Mouse (Mus musculus): Measurements from ENCODE around the gene Pxmp4. TPM values are rescaled to one million over a fixed set of nuclear protein-coding genes. Genes with fewer than 3 reads are reported as not detected.

Pxmp4 gene
- polyA plus RNA-seq, 1 experiment from 2014 or later: 13.8 TPM

DNA sequence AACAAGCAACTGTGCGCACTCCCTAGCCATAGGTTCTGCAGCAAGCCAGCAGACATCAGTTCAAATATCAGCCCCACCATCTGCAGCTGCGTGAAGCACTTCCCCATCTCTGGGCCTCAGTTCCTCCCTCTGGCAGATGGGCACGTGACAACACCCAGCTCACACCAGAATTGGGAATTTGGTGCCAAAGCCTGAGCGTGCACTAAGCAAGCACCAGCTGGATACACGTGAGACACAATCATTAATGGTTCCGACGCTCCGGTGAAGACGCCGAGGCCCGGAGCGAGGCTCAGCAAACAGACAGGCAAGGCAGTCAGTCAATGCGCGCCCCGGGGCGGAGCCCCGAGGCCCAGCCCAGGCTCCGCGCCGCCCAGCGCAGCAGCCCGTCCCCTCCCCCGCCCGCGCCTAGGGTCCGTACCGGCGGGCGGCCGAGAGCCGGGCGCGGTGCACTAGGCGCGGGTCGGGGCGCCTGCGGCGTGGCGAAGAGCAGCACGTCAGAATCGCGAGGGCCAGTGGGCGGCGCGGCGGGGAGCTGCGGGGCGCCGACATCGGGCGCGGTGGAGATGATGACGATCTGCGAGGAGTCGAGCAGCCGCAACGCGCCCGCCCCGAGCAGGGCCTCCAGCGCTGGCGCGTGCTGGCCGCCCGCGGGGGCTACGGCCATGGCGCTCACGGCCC, 34.3 kb downstream of the Pxmp4 start:
- no peaks in the 10 kb centered on the region for H3K27me3 ChIP-seq
- peak; percentile 63 for ATAC-seq (ENCODE audit: low FRiP score, low read depth)
- H3K4me3 ChIP-seq: peak overlapping the region; percentile 91
- peak overlapping the region; percentile 79 for H3K9ac ChIP-seq (replicated peaks)
- no peaks in the 10 kb centered on the region for H3K9me3 ChIP-seq
- peaks cover 49% of the 10 kb centered on the region for H3K4me1 ChIP-seq
- peak overlapping the region; percentile 80 for H3K4me2 ChIP-seq (replicated peaks)
- H3K27ac ChIP-seq (replicated peaks): peak overlapping the region; percentile 91
- peaks cover 2% of the 10 kb centered on the region for H3K36me3 ChIP-seq
- under 1% methylated on average over 58 of the region's 70 CpGs for WGBS

DNA sequence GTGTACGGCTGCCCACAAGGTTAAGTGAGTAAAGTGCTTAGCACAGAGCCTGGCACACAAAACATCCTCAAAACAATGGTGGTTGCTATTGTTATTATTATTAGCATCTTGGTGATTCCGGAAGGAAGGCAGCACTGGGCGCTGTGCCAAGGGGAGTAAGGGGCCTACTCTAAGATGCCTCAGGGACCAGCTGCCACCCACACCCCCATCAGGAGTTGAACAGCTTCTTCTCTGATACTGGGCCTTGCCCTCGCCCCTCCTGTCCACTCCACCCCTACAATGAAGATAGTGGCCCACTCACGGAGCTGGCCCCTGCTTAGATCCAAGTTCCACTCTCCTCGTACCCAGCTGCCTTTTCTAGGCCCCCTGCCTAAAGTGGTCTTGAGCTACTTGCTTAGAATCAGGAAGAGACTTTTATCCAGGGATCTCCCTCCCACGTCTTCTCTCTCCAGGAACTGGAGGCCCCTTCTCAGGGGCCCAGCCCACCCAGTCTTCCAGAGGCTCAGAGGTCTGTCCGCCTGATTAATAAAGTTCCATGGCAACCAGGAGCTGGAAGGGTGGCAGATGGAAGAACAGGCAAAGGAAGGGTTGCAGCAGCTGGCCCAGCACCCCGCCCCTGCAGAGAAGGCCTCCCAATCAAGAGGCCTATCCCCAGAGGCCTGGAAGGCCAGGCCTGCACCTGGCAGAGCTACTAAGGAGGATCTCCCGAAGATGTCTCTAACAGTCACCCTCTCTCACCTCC, 35.0 kb downstream of the Pxmp4 start:
- Histone ChIP-seq H3K9ac (replicated peaks) (peak overlapping the region; percentile 79), H3K27me3 (no peaks in the 10 kb centered on the region), H3K27ac (replicated peaks) (peak overlapping the region; percentile 91), H3K4me2 (replicated peaks) (peak overlapping the region; percentile 80), H3K36me3 (peaks cover 9% of the 10 kb centered on the region), H3K4me1 (peaks cover 49% of the 10 kb centered on the region), H3K4me3 (peak overlapping the region; percentile 91), H3K9me3 (no peaks in the 10 kb centered on the region)
- ATAC-seq (ENCODE audit: low FRiP score, low read depth): peak; percentile 35
- WGBS: 7% methylated on average over 10 of the region's 10 CpGs

DNA sequence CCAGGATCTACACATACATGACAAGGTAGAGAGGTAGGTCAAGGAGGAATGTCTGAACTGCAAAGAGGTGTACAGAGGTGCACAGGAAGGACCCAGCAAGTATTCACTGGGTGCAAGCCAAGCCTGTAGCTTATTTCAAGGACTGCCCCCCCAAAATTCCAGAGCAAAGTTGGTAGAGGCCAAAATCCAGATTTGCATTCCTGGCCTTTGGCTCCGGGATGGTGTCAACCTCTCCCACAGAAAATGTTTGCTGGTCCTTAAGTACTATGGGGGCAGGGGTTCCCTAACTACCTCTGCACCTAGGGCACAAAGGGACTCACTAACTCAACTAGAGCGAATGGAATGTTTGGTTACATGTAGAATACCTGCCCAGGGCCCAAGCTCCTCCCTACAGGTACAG, 35.7 kb downstream of the Pxmp4 start:
- Histone ChIP-seq H3K4me1 (peaks cover 49% of the 10 kb centered on the region), H3K27ac (replicated peaks) (peak overlapping the region; percentile 91), H3K27me3 (no peaks in the 10 kb centered on the region), H3K4me2 (replicated peaks) (peak overlapping the region; percentile 80), H3K36me3 (peaks cover 16% of the 10 kb centered on the region), H3K9ac (replicated peaks) (peak overlapping the region; percentile 79; the same call in 1 of the 2 replicates), H3K9me3 (no peaks in the 10 kb centered on the region), H3K4me3 (peak overlapping the region; percentile 91)
- no peak for ATAC-seq (ENCODE audit: low FRiP score, low read depth)
- WGBS: 59% methylated on average over 2 of the region's 2 CpGs

- Histone ChIP-seq H3K27me3 (no peaks in the 10 kb centered on the region), H3K4me3 (0 out of 2 replicates have a peak overlapping the region, but pooled peaks have one; percentile 15), H3K9ac (replicated peaks) (0 out of 2 replicates have a peak overlapping the region, but pooled peaks have one; percentile 28), H3K4me1 (peaks cover 49% of the 10 kb centered on the region), H3K4me2 (replicated peaks) (peak overlapping the region; percentile 80), H3K27ac (replicated peaks) (peak overlapping the region; percentile 52), H3K36me3 (peaks cover 24% of the 10 kb centered on the region), H3K9me3 (no peaks in the 10 kb centered on the region)
- 51% methylated on average over 8 of the region's 8 CpGs for WGBS
- no peak for ATAC-seq (ENCODE audit: low FRiP score, low read depth)
Observed at GRCm38 (mm10) chr2:154566641-154567040, 36.9 kb downstream of the Pxmp4 start.

DNA sequence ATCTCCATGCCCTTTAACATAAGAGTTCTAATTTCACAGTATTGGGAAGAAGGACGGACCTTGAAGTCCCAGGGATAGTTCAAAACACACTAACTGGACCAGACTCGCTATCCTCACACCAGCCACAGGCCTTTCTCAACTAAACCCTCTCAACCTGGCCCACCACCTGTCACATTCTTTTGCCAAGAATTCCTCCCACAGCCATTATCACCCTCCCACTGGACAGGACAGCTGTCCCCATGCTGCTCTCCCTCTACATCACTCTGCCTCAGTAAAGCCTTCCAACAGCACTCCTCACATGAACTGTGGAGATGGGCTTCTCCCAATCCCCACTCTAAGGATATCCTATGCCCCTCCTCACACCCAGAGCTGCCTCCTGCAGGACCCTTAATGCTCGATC, 37.9 kb downstream of the Pxmp4 start:
- H3K27ac ChIP-seq (replicated peaks): peak overlapping the region; percentile 58; the same call in 1 of the 2 replicates
- no peak for ATAC-seq (ENCODE audit: low FRiP score, low read depth)
- 0 out of 2 replicates have a peak overlapping the region, but pooled peaks have one; percentile 2 for H3K9ac ChIP-seq (replicated peaks)
- H3K4me1 ChIP-seq: peaks cover 44% of the 10 kb centered on the region
- no peaks in the 10 kb centered on the region for H3K27me3 ChIP-seq
- no peaks in the 10 kb centered on the region for H3K9me3 ChIP-seq
- WGBS: 70% methylated on average over 3 of the region's 3 CpGs
- H3K4me2 ChIP-seq (replicated peaks): peak overlapping the region; percentile 80; the same call in 1 of the 2 replicates
- no peak overlapping the region for H3K4me3 ChIP-seq
- H3K36me3 ChIP-seq: peaks cover 34% of the 10 kb centered on the region

DNA sequence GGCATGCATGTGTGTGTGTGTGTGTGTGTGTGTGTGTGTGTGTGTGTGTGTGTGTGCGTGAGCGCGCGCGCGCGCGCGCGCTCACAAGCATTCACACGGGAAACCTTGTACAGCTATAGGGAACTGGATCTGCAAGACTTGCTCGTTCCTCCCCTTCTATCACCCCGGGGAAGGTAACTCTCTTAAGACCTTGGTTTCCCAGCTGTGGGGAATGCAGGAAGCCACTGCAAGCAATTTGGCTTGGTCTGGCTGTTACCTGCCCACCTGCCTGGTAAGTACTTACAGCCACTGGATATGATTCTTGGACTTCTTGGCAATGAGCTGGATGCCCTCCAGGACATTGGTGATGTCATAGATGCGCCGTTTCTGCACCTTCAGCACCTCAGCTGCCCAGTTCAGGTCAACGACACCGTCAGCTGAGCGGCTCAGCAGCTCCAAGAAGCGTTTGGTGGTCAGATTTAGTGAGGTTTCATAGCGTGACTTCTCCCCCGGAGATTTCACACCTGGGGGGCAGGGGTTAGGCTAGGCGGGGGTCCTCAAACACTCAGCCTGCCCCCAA, 39.8 kb downstream of the Pxmp4 start:
- Histone ChIP-seq H3K9me3 (no peaks in the 10 kb centered on the region), H3K4me2 (replicated peaks) (no peak overlapping the region), H3K27me3 (no peaks in the 10 kb centered on the region), H3K9ac (replicated peaks) (no peak overlapping the region), H3K4me1 (peaks cover 46% of the 10 kb centered on the region), H3K36me3 (peaks cover 38% of the 10 kb centered on the region), H3K4me3 (no peak overlapping the region), H3K27ac (replicated peaks) (no peak overlapping the region)
- no peak for ATAC-seq (ENCODE audit: low FRiP score, low read depth)
- 94% methylated on average over 21 of the region's 22 CpGs for WGBS

DNA sequence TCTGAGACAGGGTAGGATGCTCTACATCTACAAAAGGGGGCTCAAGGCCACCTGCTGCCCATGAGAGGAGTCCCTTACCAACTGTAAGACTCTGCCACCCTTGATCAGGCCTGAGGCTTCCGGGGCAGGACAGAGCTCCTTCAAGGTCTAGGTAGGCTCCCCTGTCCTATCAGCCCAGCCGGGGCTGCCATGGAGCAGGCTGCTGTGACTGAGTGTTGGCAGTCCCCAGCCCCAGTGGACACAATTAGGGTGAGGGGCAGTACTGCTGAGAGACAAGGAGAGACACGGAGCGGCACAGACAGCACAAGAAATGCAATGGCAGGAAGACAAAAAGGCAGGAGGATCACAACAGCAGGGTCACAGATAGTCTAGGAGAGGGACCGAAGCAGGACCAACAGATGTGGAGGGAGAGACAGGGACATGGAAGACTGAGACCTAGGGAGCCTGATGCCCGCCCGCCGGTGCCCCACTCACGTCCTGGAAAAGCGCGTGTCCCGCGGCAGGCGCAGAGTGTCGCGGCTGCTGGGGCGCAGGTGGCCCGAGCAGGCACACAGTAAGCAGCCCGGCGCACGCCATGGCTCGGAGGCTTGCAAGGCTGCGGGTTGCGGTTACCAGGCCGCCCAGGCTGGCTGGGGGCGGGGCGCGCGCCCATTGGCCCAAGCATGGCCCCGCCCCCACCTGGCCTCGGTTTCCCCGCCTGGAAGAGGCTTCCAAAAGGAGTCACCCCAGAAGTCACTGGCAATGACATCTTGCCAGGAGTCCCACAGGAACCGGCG, 45.1 kb downstream of the Pxmp4 start, which contains the start of gene Necab3:
TSS of gene Necab3 (minus strand) at position 627 of the 776 bp plus-strand sequence.
- Histone ChIP-seq H3K9me3 (no peaks in the 10 kb centered on the region), H3K4me3 (peak within 1 kb of the TSS; percentile 35), H3K27ac (replicated peaks) (peak within 1 kb of the TSS; percentile 58; the same call in 1 of the 2 replicates), H3K4me1 (peaks cover 28% of the 10 kb centered on the region), H3K36me3 (peaks cover 29% of the 10 kb centered on the region), H3K27me3 (no peaks in the 10 kb centered on the region), H3K4me2 (replicated peaks) (peak within 1 kb of the TSS; percentile 56), H3K9ac (replicated peaks) (peak within 1 kb of the TSS; percentile 11; the same call in 1 of the 2 replicates)
- 4% methylated on average over 28 of the region's 34 CpGs for WGBS
- peak; percentile 77 for ATAC-seq (ENCODE audit: low FRiP score, low read depth)

- Histone ChIP-seq H3K36me3 (peaks cover 19% of the 10 kb centered on the region), H3K4me3 (no peak overlapping the region)
- WGBS: 51% methylated on average over 5 of the region's 5 CpGs
Observed at GRCm38 (mm10) chr2:154557184-154557832, 46.2 kb downstream of the Pxmp4 start.

DNA sequence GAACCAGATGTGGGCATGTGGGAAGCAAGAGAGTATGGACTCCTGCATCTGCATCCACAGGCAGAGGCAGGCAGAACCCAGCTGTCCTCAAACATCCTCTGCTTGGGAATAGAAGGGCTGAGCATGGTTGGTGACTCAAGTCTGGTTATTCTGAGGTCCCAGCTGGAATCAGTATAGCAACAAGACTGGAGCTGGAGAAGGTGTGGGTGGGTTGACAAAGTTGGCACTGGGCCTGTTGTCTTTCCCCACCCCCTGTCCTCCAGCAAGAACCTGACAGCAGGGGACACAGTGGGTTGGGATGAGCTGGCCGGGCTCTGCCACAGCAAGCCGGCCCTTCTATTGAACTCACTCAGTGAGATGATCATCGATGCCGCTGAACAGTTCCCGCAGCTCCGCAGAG, 48.3 kb downstream of the Pxmp4 start:
- Histone ChIP-seq H3K4me2 (replicated peaks) (no peak overlapping the region), H3K9ac (replicated peaks) (no peak overlapping the region), H3K27me3 (peaks cover 25% of the 10 kb centered on the region), H3K4me3 (no peak overlapping the region), H3K27ac (replicated peaks) (no peak overlapping the region), H3K4me1 (peaks cover 45% of the 10 kb centered on the region), H3K36me3 (peaks cover under 1% of the 10 kb centered on the region; the same call in 1 of the 2 replicates), H3K9me3 (no peaks in the 10 kb centered on the region)
- WGBS: 76% methylated on average over 6 of the region's 6 CpGs
- ATAC-seq (ENCODE audit: low FRiP score, low read depth): no peak

More at GRCm38 (mm10) chr2:154557184-154557832, 46.2 kb downstream of the Pxmp4 start:
- ATAC-seq (ENCODE audit: low FRiP score, low read depth): no peak
- H3K9ac ChIP-seq (replicated peaks): 0 out of 2 replicates have a peak overlapping the region, but pooled peaks have one; percentile 5
- H3K4me1 ChIP-seq: peaks cover 36% of the 10 kb centered on the region
- peaks cover 4% of the 10 kb centered on the region for H3K27me3 ChIP-seq
- H3K9me3 ChIP-seq: no peaks in the 10 kb centered on the region
- H3K4me2 ChIP-seq (replicated peaks): peak overlapping the region; percentile 56
- no peak overlapping the region for H3K27ac ChIP-seq (replicated peaks)

DNA sequence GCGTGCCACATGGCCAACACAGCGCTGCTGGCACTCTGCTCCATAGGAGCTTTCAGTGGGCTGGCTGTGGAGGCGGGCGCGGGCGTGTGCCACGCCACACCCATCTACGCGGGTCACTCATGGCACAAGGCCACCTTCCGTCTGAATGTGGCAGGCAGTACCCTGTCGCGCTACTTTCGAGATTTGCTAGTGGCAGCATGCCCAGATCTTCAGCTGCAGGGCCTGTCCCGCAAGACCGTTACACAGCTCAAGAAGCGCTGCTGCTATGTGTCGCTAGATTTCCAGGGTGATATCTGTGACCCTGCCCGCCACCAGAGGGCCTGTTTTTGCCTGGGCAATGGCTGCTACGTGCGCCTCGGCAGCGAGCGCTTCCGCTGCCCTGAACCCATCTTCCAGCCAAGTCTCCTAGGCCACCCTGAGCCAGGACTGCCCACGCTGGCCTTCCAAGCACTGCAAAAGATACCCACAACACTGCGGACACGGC, 51.0 kb downstream of the Pxmp4 start:
- Histone ChIP-seq H3K27me3 (peaks cover 44% of the 10 kb centered on the region), H3K36me3 (no peaks in the 10 kb centered on the region), H3K9ac (replicated peaks) (no peak overlapping the region), H3K4me3 (no peak overlapping the region), H3K27ac (replicated peaks) (peak overlapping the region; percentile 44; the same call in 1 of the 2 replicates), H3K4me1 (peaks cover 41% of the 10 kb centered on the region), H3K4me2 (replicated peaks) (peak overlapping the region; percentile 10; the same call in 1 of the 2 replicates), H3K9me3 (no peaks in the 10 kb centered on the region)
- WGBS: 30% methylated on average over 27 of the region's 27 CpGs
- peak; percentile 2; the same call in 1 of the 2 replicates for ATAC-seq (ENCODE audit: low FRiP score, low read depth)

All from midbrain, embryonic 12.5 days (tissue).